Mouse (Mus musculus) Muller cell, postnatal 12 days (primary cell): ENCODE measurements around the gene Pde1a.

ENCODE experiments used
- DNase-seq: peaks from one replicate; pipeline ENCODE4 v3.0.0-alpha.2; 2015; ENCODE audit errors: inconsistent ontology term

Gene Pde1a

DNA sequence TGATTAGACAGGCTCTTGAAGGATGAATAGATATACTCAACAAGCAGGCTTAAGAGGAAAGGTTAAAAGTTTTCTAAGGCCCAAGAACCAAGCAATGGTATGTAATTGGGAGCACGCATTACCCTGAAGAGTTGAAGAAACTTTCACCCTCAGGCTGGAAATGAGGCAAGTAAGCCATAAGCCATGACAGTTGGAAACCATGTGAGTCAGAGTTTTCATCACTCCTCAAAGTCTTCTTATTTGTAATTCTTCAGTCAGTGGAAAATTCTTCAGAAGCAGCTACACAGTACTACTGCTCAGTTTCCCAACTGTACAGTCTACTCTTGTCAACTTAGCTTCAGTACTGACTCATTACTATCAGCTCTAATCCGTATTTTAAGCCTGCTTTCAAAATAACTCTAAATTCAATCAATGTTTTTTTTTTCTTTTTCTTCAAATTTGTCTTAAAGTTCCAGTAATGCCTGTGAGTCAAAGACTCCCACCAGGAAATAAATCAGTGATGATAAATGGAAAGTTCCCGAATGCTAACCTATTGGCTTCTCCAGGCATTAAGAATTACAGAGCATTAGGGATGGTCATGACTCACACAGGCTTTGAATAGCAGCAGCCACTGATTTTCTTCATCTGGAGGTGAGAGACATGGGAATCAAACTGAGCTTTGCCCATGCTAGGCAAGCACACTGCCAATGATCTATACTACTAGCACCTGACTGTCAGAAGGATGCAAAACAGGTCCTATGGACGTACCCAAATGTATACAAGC lies 82.3 kb downstream of the Pde1a start:
- DNase-seq, result peak; percentile 48

DNA sequence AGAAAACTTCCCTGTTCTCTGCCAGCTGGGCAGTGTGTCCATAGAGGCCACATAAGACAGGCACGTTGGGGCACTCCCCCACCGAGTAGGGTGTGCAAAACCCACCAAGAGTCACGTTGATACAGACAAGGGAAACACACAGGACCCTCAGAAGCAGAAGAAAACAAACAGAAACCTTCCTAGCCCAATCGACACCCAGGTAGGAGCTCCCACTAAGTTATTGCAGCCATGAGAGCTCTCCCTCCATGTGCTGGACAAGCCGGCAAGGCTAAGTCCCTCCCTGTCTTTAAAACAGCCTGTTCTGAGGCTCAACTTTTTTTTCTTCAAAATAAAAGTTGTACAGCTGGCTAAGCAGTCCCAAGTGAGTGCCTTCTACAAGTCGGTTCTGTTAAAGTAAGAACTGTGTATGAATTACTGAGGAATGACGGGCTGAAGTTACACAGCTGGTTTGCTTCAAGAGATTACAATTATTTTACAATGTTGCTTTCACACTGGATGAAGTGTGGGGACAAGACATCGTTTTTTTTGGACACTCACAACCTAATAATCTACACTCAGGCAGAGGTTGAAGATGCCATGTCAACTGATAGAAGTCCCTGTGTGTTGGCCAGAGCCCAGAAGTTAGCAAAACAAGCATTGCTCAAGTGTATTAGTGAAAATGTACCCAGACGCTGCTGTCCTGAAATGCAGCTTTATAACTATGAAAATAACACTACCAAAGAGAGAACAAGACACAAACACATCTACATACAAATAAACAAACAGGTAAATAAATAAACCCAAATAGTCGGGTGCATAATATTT lies 90.4 kb downstream of the Pde1a start:
- no peak for DNase-seq

DNA sequence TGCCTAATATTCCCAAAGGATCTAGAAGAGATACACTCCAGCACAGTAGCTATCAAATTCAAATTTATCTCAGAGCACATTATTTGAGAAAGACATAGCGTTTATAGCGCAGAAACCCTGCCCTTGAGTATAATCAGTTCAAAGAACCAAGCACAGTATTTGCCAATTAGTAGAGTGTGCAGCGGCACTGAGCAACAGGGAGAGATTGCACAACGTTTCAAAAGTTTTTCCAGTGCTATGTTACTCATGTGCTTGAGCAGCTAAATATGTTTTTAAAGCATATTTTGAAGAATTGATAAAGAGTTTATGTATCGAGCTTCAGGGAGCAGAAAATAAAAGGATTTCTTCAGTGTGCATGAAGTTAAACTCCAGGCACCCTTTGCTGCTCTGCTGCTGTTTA lies 91.3 kb downstream of the Pde1a start:
- peak; percentile 9 for DNase-seq

DNA sequence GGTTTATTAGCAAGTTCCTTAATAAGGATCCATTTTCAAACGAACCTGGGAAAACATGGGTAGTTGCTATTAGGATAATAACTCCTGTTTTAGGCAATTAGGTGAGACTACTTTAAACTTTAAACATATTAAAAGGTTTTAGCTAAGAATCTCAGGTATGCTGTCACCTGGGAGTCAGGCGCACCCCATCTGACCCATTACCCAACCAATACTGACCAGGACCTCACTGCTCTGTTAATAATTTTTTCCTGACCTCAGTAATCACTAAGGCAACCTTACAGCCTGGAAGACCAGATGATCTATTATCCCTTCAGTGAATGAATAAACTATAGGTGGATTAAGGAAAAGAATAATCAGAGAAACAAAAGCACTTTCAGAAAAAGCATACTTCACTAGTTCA lies 100.2 kb downstream of the Pde1a start:
- no peak for DNase-seq

DNA sequence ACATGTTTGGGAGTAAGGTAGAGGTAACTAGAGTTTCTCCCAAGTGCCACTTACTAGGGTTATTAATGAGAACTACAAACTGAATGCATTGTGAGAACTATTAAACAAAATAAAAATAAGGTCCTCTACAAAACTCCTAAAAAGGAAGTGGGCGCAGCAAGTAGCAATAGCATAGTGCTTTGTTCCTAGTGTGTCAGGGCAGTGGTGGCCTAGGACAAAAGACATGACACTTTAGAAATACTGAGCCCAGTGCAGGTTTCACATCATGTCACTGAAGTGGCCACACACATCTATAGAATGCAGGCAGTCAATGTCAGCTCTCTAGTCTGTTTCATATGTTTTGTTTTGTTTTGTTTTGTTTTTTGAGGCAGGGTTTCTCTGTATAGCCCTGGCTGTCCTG lies 103.2 kb downstream of the Pde1a start:
- DNase-seq, result no peak

DNA sequence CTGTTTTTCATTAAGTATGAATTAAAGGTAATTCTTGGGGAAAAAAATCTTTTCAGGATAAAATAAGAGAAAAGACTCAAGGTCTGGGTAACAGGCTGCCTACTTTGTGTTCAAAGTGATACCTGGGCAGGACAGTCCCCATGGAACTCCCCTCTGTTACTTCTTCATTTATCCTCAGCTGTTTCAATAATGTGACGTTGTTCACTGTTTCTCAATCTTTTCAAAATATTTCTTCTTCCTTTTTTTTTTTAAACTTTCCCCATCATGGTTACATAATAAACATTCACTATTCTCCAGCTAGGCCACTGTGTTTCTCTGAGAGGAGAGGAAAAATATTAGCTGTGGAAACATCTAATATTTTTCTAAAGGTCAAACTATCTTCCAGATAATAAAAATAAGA lies 103.7 kb downstream of the Pde1a start:
- no peak for DNase-seq

DNA sequence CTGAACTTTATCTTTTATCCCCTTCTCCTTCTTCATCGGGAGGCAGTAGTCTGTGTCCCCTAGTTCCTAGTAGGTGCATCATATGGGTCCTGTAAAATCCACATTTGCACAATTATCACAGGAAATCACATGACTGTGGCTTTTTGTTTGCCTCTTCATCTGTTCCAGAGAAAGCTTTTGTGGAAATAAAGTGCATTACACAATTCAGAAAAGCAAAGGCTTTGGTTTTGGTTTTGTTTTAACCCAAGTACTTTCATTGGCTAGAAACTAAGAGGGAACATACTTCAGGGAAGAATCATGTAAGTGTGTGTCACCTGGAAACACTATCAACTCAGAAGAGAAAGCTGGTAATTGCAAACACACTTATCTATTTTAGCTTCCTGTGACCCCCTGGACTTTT lies 104.2 kb downstream of the Pde1a start:
- DNase-seq, result no peak

DNA sequence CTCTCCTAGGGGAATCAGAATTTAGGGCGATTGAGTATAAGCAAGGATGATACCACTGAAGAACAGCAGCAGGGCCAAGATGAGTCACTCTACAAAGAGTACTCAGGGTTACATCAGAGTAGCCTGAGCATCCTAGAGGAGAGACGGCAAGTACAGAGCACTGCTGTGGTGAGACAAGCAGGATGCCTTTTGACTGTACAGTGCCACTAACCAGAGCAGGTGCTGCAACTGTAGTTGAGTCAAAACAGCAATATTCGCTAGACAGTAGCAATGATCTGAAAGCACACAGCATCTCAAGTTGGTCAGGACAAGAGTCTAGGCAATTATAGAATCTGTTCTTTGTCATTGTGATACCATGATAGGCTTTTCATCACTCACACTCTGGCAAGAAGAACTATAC lies 115.1 kb downstream of the Pde1a start:
- DNase-seq, result no peak

DNA sequence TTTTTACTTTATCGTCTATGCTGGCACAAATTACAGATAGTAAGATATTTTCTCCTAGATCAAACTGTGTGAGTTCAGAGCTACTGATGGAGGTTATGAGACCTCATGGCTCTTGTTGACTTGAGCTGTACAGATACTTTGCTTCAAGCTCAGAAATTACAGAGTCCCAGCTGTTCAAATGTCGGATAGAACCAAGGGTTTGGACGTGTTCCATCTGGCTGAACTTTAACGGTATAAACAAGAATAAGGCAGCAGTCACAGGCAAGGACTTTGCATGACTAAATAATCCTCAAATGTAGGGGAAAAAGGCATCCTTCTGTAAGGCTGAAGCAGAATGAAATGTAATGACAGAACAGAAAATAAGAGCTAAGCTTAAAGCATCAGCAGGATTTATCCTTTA lies 116.2 kb downstream of the Pde1a start:
- DNase-seq, result no peak

DNA sequence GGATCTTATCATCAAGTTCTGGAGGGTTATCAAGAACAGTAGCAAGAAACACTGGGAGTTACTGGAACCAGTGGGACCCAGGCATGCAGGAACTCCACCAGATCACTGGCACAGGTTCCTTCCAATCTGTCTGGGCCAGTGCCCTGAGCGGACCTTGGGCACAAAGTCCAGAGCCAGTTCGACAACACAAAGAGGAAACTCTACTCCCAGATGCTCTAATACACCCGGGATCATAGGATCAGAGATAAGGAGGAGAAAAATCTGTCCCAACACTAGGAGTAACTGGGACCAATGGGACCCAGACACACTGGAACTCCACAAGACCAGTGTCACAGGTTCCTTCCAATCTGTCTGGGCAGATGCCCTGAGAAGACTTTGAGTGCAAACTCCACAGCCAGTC lies 130.1 kb downstream of the Pde1a start:
- DNase-seq, result no peak

DNA sequence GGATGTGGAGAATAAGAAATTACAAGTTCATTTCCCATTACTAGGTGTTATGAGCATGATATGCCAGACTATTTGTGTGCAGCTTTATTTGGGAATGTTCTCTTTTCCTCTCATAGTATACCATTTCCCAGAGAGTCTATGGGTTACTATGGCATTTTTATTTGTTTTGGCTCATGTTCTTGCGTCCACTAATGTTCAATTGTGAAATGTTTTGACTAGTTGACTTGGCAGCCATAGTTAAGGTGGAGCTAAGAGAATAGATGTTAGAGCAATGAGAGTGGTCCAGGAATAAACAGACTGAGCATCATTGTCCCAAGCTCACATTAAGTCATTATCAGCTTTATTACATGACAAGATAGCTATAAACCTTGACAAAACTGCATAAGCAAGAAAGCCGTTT lies 130.8 kb downstream of the Pde1a start:
- DNase-seq, result no peak

DNA sequence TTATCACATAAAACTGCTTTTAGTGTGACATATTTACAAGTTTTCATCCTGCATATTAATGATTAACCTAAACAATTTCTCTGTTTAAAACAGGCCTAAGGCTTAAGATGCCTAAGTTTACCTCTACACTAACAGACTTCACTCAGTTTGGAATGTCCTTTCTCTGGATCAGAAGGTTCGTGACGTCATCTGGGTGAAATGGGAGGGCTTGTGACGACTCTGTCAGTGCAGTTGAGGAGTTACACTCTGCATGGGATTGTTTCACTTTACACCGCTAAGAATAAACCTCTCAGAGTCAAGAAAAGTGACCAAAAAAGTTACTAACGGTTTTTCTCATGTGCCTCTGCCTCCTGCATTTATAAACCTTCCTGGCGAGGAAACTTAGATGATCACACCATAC lies 137.6 kb downstream of the Pde1a start:
- DNase-seq, result no peak

DNA sequence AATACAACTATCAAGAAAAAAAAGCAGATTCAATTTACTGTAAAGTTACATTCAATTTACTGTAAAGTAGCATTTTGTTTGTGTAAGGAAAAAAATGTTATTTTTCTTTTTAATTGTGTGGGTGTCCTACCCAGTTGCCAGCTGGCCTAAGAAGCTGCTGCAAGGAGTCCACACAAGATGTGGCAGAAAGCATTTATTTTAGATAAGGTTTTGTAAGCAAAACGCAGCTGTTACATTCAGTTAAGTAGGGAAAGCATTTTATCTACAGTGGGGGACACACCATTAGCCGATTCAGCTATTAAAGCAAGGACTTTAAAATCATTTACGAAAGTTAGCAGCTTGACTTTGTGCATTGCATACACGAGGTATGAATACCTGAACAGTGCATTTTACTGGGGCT lies 145.5 kb downstream of the Pde1a start:
- DNase-seq, result no peak

DNA sequence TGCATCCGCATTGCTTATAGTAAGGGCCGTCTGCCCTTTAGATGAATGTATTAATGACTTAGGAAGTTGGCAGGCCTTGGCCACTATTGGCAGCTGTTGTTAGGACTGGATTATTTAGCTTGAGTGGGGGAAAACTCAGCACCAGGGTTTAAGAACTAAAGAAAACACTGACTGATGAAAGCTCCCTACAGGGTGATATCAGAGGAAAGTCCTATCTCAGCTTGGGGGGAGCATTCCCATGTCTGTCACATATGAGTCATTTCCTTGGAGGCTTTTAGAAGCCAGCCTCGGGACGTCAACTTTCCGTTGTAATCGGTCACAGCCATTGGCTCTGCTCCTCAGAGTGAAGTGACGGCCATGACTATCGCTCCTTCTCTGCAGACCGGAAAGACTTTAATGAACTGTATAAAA lies 146.0 kb downstream of the Pde1a start:
- DNase-seq, result peak; percentile 80

DNA sequence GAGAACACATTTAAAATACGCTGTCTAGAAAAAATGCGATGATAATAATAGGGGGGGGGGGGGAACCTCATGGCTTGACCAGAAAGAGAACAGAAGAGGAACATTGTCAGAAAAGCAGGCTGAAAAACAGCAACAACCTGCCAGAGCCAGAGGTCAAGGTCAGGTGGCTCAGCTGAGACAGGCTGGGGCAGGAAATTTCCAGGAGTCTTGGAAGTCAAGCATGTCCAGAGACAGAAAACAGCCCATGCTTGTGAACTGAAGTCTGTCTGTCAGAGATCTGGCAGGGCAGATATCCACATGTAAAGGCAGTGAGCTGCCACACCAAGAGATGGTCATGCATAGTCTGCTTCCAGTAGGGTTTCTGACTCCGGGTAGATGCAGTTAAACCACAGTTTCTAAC lies 147.5 kb downstream of the Pde1a start:
- DNase-seq, result no peak

DNA sequence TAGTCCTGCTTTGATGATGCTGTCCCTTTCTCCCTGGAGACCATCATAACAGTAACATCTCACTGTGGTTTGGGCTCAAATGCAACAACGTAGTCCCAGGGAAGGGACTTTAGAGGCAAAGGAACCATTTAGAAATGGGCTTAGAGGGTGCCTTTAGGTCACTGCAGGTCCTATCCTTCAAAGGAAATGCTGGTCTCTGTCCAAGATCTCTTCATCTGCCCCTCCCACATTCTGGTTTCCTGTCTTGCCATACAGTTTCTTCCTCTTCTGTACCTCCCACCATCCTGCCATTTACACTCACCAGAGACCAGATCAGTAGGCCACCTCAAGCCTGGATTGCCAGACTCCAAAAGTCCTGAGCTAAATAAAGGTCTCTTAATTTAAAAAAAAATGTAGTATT lies 150.3 kb downstream of the Pde1a start:
- DNase-seq, result no peak

DNA sequence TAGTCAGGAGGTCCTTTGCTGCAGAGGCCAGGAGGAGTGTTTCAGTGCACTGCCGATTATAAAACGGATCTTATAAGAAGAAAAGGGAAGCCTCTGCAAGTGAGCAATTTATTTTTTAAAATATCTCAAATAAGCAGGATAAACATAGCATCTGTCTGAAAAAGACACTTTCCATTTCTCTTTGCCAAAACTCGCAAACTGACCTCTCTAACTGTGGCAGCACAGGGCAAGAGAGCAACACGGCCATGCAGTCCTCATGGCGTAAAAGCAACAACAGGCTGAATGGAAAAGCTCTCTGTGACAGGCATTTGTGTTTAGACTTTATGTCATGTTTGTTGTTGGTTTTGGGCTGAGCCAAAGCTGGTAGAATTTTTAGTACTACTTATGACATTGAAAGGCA lies 152.0 kb downstream of the Pde1a start:
- DNase-seq, result no peak

DNA sequence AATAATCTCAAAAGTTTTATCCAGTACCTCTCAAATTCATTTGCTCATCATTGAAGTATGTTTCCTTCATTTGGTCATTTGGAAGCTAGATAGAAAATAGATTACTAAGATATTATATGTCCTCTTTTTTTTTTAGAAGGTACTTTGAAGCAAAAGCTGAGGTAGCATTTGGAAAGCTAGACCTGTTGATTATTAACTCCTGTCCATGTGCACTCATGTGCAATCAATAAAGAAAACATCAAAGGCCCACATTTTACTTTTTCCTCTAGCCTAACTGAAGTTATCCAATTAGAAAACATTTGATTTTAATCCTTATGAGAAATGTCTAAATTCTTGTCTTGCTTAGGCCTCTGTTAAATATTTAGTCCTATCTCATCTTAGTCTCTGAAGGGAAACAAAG lies 153.3 kb downstream of the Pde1a start:
- no peak for DNase-seq

DNA sequence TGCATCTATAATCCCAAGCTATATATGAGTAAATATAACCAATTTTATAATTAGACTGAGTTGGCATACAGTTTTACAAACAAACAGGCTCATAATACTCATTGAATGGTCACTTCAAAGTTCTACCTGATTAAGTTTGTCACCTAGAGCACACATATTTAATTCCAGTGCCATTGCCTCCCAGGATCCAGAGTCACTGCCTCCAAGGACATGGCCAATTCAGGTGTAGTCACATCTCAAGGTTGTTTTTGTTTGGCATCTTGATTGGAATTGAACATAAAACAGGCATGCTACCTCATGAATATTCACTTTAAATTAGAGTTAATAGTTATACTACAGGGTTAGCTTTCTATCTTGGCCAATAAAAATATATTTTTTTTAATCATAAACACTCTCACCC lies 157.0 kb downstream of the Pde1a start:
- no peak for DNase-seq

DNA sequence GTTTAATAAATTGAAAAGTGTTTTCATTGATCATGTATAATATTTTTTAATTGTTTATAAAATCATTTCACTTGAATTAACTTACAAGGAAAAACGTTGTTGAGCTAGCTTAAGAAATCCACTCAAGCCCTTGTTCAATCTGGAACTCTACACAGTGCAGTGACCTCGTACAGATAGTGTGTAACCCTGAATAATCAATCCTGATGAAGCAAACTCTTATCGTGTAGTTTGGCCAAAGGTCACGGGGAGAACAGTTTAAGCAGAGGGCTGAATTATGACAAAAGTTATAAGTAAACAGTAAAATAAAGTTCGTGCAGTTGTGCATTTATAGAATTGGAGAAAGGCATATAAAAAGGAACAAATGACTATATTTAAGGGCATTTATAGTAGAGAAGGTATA lies 159.7 kb downstream of the Pde1a start:
- DNase-seq, result no peak

DNA sequence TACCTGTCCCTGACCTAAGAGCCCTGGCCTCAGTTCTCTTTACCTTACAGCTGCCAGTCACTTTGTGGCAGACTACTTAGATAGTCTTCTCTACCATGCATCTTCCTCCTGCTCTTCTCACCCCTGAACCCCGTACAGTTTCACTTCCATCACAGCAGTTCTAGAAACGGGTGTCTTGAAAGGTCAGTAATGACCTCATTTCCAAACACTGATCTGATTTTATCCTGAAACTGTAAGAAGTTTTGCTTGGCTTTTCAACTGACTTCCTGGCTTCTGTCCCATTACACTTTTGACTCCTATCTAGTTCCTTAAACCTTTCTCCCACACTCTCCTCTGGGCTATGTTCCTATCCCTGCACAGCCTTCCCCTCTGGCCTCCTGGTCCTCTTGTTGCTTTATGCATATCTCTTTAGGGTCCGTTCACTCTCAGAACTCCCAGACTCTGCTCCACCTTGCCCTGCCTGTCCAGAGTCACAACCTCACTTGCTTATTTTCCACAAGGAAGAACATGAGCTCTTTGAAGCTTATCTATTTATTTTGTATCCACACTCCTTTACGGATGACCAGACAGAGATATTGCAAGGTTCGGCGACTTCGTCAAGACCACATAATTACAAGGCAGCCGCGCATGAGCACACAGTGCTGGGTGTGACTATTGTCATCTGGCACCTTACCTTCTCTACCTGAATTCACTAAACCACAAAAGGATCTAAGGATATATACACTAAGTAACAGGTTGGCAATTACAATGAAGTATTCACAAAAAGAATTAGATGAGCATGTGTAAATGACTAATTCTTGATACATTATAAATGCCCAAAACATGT lies 162.4 kb downstream of the Pde1a start:
- no peak for DNase-seq

DNA sequence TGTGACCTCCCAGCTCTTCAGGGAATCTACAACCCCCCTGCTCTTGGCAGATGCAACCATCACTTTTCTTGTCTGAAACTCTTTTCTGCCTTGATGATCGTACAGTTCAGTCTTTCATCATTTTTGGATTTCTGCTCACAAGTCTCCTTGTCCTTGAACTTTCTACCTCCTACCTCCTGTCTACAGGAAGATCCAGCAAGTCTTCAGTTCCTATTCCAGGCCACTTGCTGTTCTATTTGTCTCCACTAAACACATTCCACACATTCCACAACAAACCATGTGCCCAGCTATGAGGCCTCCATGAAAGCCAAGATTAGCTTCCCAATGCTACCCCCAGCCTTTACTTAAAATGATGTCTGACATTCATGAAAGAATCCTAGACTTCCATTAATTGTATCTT lies 163.2 kb downstream of the Pde1a start:
- DNase-seq, result peak; percentile 69

DNA sequence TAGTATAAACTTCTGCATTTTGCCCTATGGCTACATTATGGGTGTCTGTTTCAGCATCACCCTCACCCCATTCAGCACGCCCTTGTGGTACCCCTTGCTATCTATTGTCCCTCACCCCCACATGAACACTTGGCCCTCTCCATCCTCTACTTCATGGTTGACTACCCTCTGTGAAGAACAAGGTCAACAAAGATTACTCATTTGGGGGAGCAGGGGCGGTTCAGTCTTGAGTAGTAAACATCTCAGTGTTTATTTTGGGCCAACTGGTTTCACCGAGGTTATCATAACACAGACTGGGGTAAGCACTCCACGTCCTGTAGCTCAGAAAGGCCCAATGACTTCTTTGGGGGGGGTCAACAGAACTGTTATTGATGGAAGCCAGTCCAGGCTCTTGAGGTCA lies 164.3 kb downstream of the Pde1a start:
- no peak for DNase-seq
